Mouse (Mus musculus) layer of hippocampus, adult 11-12 months (tissue): ENCODE results near the gene Mprip.
"Not testable (repeated sequence)": the region's sequence is repeated elsewhere in the genome, so short reads cannot be mapped to it uniquely, and the experiment has no call there.

ENCODE experiments used
- DNase-seq: peaks from one replicate; pipeline ENCODE4 v3.0.0; 2022; ENCODE audit warnings: low spot score

Mprip gene

GRCm38 (mm10) chr11:59715424-59715840 lies 54.3 kb downstream of the Mprip start:
- no peak for DNase-seq

GRCm38 (mm10) chr11:59717801-59718291 lies 56.7 kb downstream of the Mprip start:
- peak; percentile 66 for DNase-seq

- DNase-seq = no peak
Observed at GRCm38 (mm10) chr11:59719185-59719584, 58.1 kb downstream of the Mprip start.

- no peak for DNase-seq
Observed at GRCm38 (mm10) chr11:59721385-59721784, 60.3 kb downstream of the Mprip start.

GRCm38 (mm10) chr11:59727204-59727603 lies 66.1 kb downstream of the Mprip start:
- DNase-seq = no peak

- DNase-seq = no peak
Observed at GRCm38 (mm10) chr11:59731821-59732220, 70.7 kb downstream of the Mprip start.

- DNase-seq = peak; percentile 72
Observed at GRCm38 (mm10) chr11:59732407-59733066, 71.4 kb downstream of the Mprip start.

- DNase-seq = not testable (repeated sequence)
Observed at GRCm38 (mm10) chr11:59733600-59733999, 72.5 kb downstream of the Mprip start.

- no peak for DNase-seq
Observed at GRCm38 (mm10) chr11:59734335-59734734, 73.2 kb downstream of the Mprip start.

GRCm38 (mm10) chr11:59735938-59736337 lies 74.8 kb downstream of the Mprip start:
- DNase-seq = not testable (repeated sequence)

- DNase-seq = no peak
Observed at GRCm38 (mm10) chr11:59737250-59737649, 76.1 kb downstream of the Mprip start.

- no peak for DNase-seq
Observed at GRCm38 (mm10) chr11:59739996-59740395, 78.9 kb downstream of the Mprip start.

GRCm38 (mm10) chr11:59741915-59742314 lies 80.8 kb downstream of the Mprip start:
- no peak for DNase-seq

GRCm38 (mm10) chr11:59743307-59743706 lies 82.2 kb downstream of the Mprip start:
- no peak for DNase-seq

GRCm38 (mm10) chr11:59743712-59744111 lies 82.6 kb downstream of the Mprip start:
- no peak for DNase-seq

GRCm38 (mm10) chr11:59744374-59744773 lies 83.3 kb downstream of the Mprip start:
- no peak for DNase-seq

GRCm38 (mm10) chr11:59745851-59746250 lies 84.7 kb downstream of the Mprip start:
- no peak for DNase-seq

- peak; percentile 56 for DNase-seq
Observed at GRCm38 (mm10) chr11:59746614-59747013, 85.5 kb downstream of the Mprip start.

GRCm38 (mm10) chr11:59749050-59749449 lies 87.9 kb downstream of the Mprip start:
- DNase-seq = no peak

- DNase-seq = no peak
Observed at GRCm38 (mm10) chr11:59754504-59754903, 93.4 kb downstream of the Mprip start.

GRCm38 (mm10) chr11:59756351-59756750 lies 95.2 kb downstream of the Mprip start:
- DNase-seq = no peak

GRCm38 (mm10) chr11:59758191-59758985 lies 97.3 kb downstream of the Mprip start:
- no peak for DNase-seq

GRCm38 (mm10) chr11:59759178-59759577 lies 98.1 kb downstream of the Mprip start:
- DNase-seq = peak; percentile 72
